Mouse (Mus musculus) limb, embryonic 14.5 days (tissue): ENCODE measurements around the gene Gm10471. TPM values are rescaled to one million over a fixed set of nuclear protein-coding genes. Genes with fewer than 3 reads are reported as not detected.

Source experiments
- polyA plus RNA-seq, 2 experiments: library from polyadenylated mRNA; depleted of rRNA in 1 of 2; stranded (reverse) in 1 of 2; unstranded in 1 of 2; fragments of >200 nt; fragmentation: Nextera tagmentation in 1 of 2; extraction: Ambion mirVana in 1 of 2; gene quantifications; 2 replicates each; pipeline versions ENCODE4 v1.2.1 to v1.2.3; 2012 to 2014

Gene Gm10471
- polyA plus RNA-seq, 2 experiments, result 0.07 TPM; not detected in 1

Other genes with a start within 250 kb of the Gm10471 start
- not detected in 2 replicates for gene Gm21663, start 146.9 kb downstream of the Gm10471 start, polyA plus RNA-seq (2012; rRNA removed)
- 0.19 TPM in 1 of 2 replicates, not detected in the other for gene Gm21663, start 146.9 kb downstream of the Gm10471 start, polyA plus RNA-seq (2014; fragmentation: Nextera tagmentation; extraction: Ambion mirVana)
- 0.03 TPM in 1 of 2 replicates, not detected in the other for gene Gm21671, start 134.9 kb downstream of the Gm10471 start, polyA plus RNA-seq (2012; rRNA removed)
- 0.12 TPM in 1 of 2 replicates, not detected in the other for gene Gm21671, start 134.9 kb downstream of the Gm10471 start, polyA plus RNA-seq (2014; fragmentation: Nextera tagmentation; extraction: Ambion mirVana)
- gene Gm21680, start 116.6 kb downstream of the Gm10471 start, polyA plus RNA-seq (2012; rRNA removed), result not detected in 2 replicates
- 0.12 and 0.18 TPM in 2 replicates for gene Gm21680, start 116.6 kb downstream of the Gm10471 start, polyA plus RNA-seq (2014; fragmentation: Nextera tagmentation; extraction: Ambion mirVana)
- not detected in 2 replicates for gene Gm21698, start 100.6 kb downstream of the Gm10471 start, polyA plus RNA-seq (2012; rRNA removed)
- gene Gm21698, start 100.6 kb downstream of the Gm10471 start, polyA plus RNA-seq (2014; fragmentation: Nextera tagmentation; extraction: Ambion mirVana), result 0.07 and 0.12 TPM in 2 replicates
- gene Gm1979, start 84.5 kb downstream of the Gm10471 start, polyA plus RNA-seq (2012; rRNA removed), result not detected in 2 replicates
- gene Gm1979, start 84.5 kb downstream of the Gm10471 start, polyA plus RNA-seq (2014; fragmentation: Nextera tagmentation; extraction: Ambion mirVana), result 0.15 and 0.30 TPM in 2 replicates
- not detected in 2 replicates for gene Gm5862, start 66.4 kb downstream of the Gm10471 start, polyA plus RNA-seq (2012; rRNA removed)
- not detected in 2 replicates for gene Gm5862, start 66.4 kb downstream of the Gm10471 start, polyA plus RNA-seq (2014; fragmentation: Nextera tagmentation; extraction: Ambion mirVana)
- not detected in 2 replicates for gene Speer4a, start 49.7 kb downstream of the Gm10471 start, polyA plus RNA-seq (2012; rRNA removed)
- not detected in 2 replicates for gene Speer4a, start 49.7 kb downstream of the Gm10471 start, polyA plus RNA-seq (2014; fragmentation: Nextera tagmentation; extraction: Ambion mirVana)
- not detected in 2 replicates for gene Gm7347, start 30.7 kb downstream of the Gm10471 start, polyA plus RNA-seq (2012; rRNA removed)
- gene Gm7347, start 30.7 kb downstream of the Gm10471 start, polyA plus RNA-seq (2014; fragmentation: Nextera tagmentation; extraction: Ambion mirVana), result 0.07 and 0.14 TPM in 2 replicates
- gene 5031410I06Rik, start 16.1 kb upstream of the Gm10471 start, polyA plus RNA-seq (2012; rRNA removed), result not detected in 2 replicates
- not detected in 2 replicates for gene 5031410I06Rik, start 16.1 kb upstream of the Gm10471 start, polyA plus RNA-seq (2014; fragmentation: Nextera tagmentation; extraction: Ambion mirVana)
- gene Gm10220, start 32.1 kb upstream of the Gm10471 start, polyA plus RNA-seq (2012; rRNA removed), result not detected in 2 replicates
- gene Gm10220, start 32.1 kb upstream of the Gm10471 start, polyA plus RNA-seq (2014; fragmentation: Nextera tagmentation; extraction: Ambion mirVana), result 0.08 TPM in 1 of 2 replicates, not detected in the other
- 0.09 and 0.14 TPM in 2 replicates for gene Gm7361, start 168.4 kb upstream of the Gm10471 start, polyA plus RNA-seq (2012; rRNA removed)
- gene Gm7361, start 168.4 kb upstream of the Gm10471 start, polyA plus RNA-seq (2014; fragmentation: Nextera tagmentation; extraction: Ambion mirVana), result 0.07 TPM in 1 of 2 replicates, not detected in the other